Mouse (Mus musculus) stomach, postnatal 0 days (tissue): ENCODE data around the gene Sec14l1.

Experiments
- CTCF ChIP-seq: IDR thresholded peaks from 2 replicates; pipeline ENCODE4 v1.5.1; 2016; ENCODE audit warnings: antibody characterized with exemption, low read depth, mild to moderate bottlenecking, moderate library complexity
- EP300 ChIP-seq: optimal IDR thresholded peaks from 2 replicates; pipeline ENCODE3; 2016; ENCODE audit warnings: antibody characterized with exemption

DNA sequence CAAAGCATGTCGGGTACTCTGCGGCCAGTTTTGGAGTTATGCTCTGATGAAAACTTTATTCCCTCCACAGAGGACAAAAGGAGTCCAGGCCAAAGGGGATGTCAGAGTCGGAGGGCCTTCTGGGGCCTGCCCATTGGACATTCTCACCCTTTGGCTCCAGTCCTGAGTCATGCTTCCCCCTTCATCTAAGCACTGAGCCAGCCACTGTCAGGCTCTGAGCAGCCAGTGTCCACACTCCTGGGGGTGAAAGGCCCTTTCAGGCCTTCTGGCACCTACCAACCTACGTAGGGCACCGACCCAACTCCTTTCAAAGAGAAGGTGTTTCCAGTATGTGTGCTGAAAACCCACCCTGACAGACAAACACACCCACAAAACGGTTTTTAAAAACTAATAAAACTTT, 80.6 kb downstream of the Sec14l1 start:
- TF ChIP-seq CTCF, result no peak
- no peak for TF ChIP-seq EP300
